Mouse (Mus musculus): ENCODE measurements around the gene Acer1. TPM values are rescaled to one million over a fixed set of nuclear protein-coding genes. Genes with fewer than 3 reads are reported as not detected.

Gene Acer1
- total and polyA plus RNA-seq, 3 experiments: not detected

GRCm38 (mm10) chr17:56907096-56907495, 74.8 kb downstream of the Acer1 start:
- Histone ChIP-seq H3K4me2 (ENCODE audit: insufficient read depth, low read depth, poor library complexity, severe bottlenecking) (no peak overlapping the region), H3K27me3 (replicated peaks) (no peaks in the 10 kb centered on the region), H3K9me3 (replicated peaks; ENCODE audit: low read length) (no peaks in the 10 kb centered on the region), H3K27ac (ENCODE audit: insufficient read depth, low read depth) (no peak overlapping the region), H3K79me2 (replicated peaks; ENCODE audit: control insufficient read depth, extremely low read depth, insufficient read depth, poor library complexity, severe bottlenecking) (no peaks in the 10 kb centered on the region; the same call in 1 of the 2 replicates), H3K4me1 (ENCODE audit: control insufficient read depth in 1 of 2, insufficient read depth in 2 of 2) (peaks cover 0 to 30% of the 10 kb centered on the region in 2 experiments; a peak in 3 of 4 replicates), H3K9ac (ENCODE audit: insufficient read depth, low read depth) (no peak overlapping the region), H3K36me3 (replicated peaks in 1 of 2; ENCODE audit: control insufficient read depth in 1 of 2, insufficient read depth in 1 of 2, low read length in 1 of 2) (peaks cover 54 to 94% of the 10 kb centered on the region in 2 experiments), H3K4me3 (replicated peaks in 1 of 3; ENCODE audit: low read depth in 2 of 3, low read length in 2 of 3, poor library complexity in 1 of 3) (no peak overlapping the region)
- no peak for TF ChIP-seq HCFC1 (IDR thresholded peaks at IDR 0.05; ENCODE audit: low read depth, low read length)
- TF ChIP-seq IRF4 (IDR thresholded peaks at IDR 0.05; ENCODE audit: low read depth, low read length): no peak
- no peak for TF ChIP-seq ZKSCAN1 (IDR thresholded peaks at IDR 0.05; ENCODE audit: borderline replicate concordance, low read depth, low read length)
- no peak for TF ChIP-seq GABPA (IDR thresholded peaks at IDR 0.05; ENCODE audit: insufficient replicate concordance, low read depth, low read length)
- no peak for TF ChIP-seq UBTF (IDR thresholded peaks at IDR 0.05; ENCODE audit: low read depth, low read length)
- no peak for TF ChIP-seq NELFE (IDR thresholded peaks at IDR 0.05; ENCODE audit: low read depth, low read length)
- no peak for TF ChIP-seq ZMIZ1 (IDR thresholded peaks at IDR 0.05; ENCODE audit: low read depth, low read length)
- no peak for TF ChIP-seq CHD2 (IDR thresholded peaks at IDR 0.05; ENCODE audit: low read length)
- no peak for TF ChIP-seq USF2 (conservative IDR thresholded peaks at IDR 0.05; ENCODE audit: low read depth, low read length)
- TF ChIP-seq RAD21 (IDR thresholded peaks at IDR 0.05; ENCODE audit: low read depth, low read length): no peak
- no peak for TF ChIP-seq BHLHE40 (IDR thresholded peaks at IDR 0.05; ENCODE audit: low read depth, low read length)
- no peak for TF ChIP-seq POLR2AphosphoS2 (IDR thresholded peaks at IDR 0.05; ENCODE audit: low read depth, low read length)
- TF ChIP-seq TBP (conservative IDR thresholded peaks at IDR 0.05; ENCODE audit: low read depth, low read length): no peak
- TF ChIP-seq RCOR1 (conservative IDR thresholded peaks at IDR 0.05; ENCODE audit: low read depth, low read length): no peak
- TF ChIP-seq CHD1 (IDR thresholded peaks at IDR 0.05; ENCODE audit: low read depth, low read length): no peak
- no peak for TF ChIP-seq ETS1 (conservative IDR thresholded peaks at IDR 0.05; ENCODE audit: low read depth, low read length)
- dilution Hi-C loops (cut with MboI; ENCODE audit: extremely low pct_ligation_motif_present, extremely low pct_unique_long_range_greater_than_20kb, low sequenced_read_pairs) (no loop called here), in situ Hi-C loops (cut with MboI; ENCODE audit: low pct_ligation_motif_present, low pct_unique_long_range_greater_than_20kb, low sequenced_read_pairs) (no loop called here)
- no peak for DNase-seq (ENCODE audit: extremely low read depth)

- no peaks in the 10 kb centered on the region for H3K79me2 ChIP-seq (replicated peaks; ENCODE audit: control insufficient read depth, extremely low read depth, insufficient read depth, poor library complexity, severe bottlenecking)
- no peak for TF ChIP-seq MAZ (IDR thresholded peaks at IDR 0.05; ENCODE audit: low read depth, low read length)
- TF ChIP-seq BHLHE40 (IDR thresholded peaks at IDR 0.05; ENCODE audit: low read depth, low read length): no peak
- TF ChIP-seq POLR2AphosphoS2 (IDR thresholded peaks at IDR 0.05; ENCODE audit: low read depth, low read length): no peak
- no peak for TF ChIP-seq KAT2A (IDR thresholded peaks at IDR 0.05; ENCODE audit: insufficient replicate concordance, low read length)
- TF ChIP-seq E2F4 (IDR thresholded peaks at IDR 0.05; ENCODE audit: insufficient replicate concordance, low read depth, low read length): no peak
- no peaks in the 10 kb centered on the region for H3K9me3 ChIP-seq (replicated peaks; ENCODE audit: low read length)
- H3K4me1 ChIP-seq (ENCODE audit: control insufficient read depth in 1 of 2, insufficient read depth in 2 of 2): peaks cover under 1 to 30% of the 10 kb centered on the region in 2 experiments; a peak in 3 of 4 replicates
- no peak overlapping the region for H3K4me2 ChIP-seq (ENCODE audit: insufficient read depth, low read depth, poor library complexity, severe bottlenecking)
- no peaks in the 10 kb centered on the region for H3K27me3 ChIP-seq (replicated peaks)
- dilution Hi-C loops (cut with MboI; ENCODE audit: extremely low pct_ligation_motif_present, extremely low pct_unique_long_range_greater_than_20kb, low sequenced_read_pairs): no loop called here
- in situ Hi-C loops (cut with MboI; ENCODE audit: low pct_ligation_motif_present, low pct_unique_long_range_greater_than_20kb, low sequenced_read_pairs): no loop called here
- no peak overlapping the region for H3K27ac ChIP-seq (ENCODE audit: insufficient read depth, low read depth)
- no peak overlapping the region for H3K9ac ChIP-seq (ENCODE audit: insufficient read depth, low read depth)
- H3K4me3 ChIP-seq (replicated peaks in 1 of 3; ENCODE audit: low read depth in 2 of 3, low read length in 2 of 3, poor library complexity in 1 of 3): no peak overlapping the region
- no peak for DNase-seq (ENCODE audit: extremely low read depth)
- peaks cover 56 to 94% of the 10 kb centered on the region in 2 experiments for H3K36me3 ChIP-seq (replicated peaks in 1 of 2; ENCODE audit: control insufficient read depth in 1 of 2, insufficient read depth in 1 of 2, low read length in 1 of 2)
Observed at GRCm38 (mm10) chr17:56906166-56906565, 75.8 kb downstream of the Acer1 start.

Other genes with a start within 250 kb of the Acer1 start
Only the 20 nearest of the 22 such genes appear.
- gene Dus3l, start 217.4 kb downstream of the Acer1 start, total RNA-seq (2012; rRNA removed): 57.5 and 62.1 TPM in 2 replicates
- gene Dus3l, start 217.4 kb downstream of the Acer1 start, total RNA-seq (2014; rRNA removed): 32.0 and 35.8 TPM in 2 replicates
- gene Dus3l, start 217.4 kb downstream of the Acer1 start, polyA plus RNA-seq (2012; ENCODE audit: insufficient read length, low read depth): 54.3 and 57.7 TPM in 2 replicates
- 0.71 and 0.93 TPM in 2 replicates for gene Prr22, start 211.9 kb downstream of the Acer1 start, total RNA-seq (2012; rRNA removed)
- 0.15 and 0.18 TPM in 2 replicates for gene Prr22, start 211.9 kb downstream of the Acer1 start, total RNA-seq (2014; rRNA removed)
- gene Prr22, start 211.9 kb downstream of the Acer1 start, polyA plus RNA-seq (2012; ENCODE audit: insufficient read length, low read depth): 1.3 and 1.6 TPM in 2 replicates
- 0.46 and 1.1 TPM in 2 replicates for gene Rfx2, start 151.1 kb downstream of the Acer1 start, total RNA-seq (2012; rRNA removed)
- 0.16 TPM in 1 of 2 replicates, not detected in the other for gene Rfx2, start 151.1 kb downstream of the Acer1 start, total RNA-seq (2014; rRNA removed)
- gene Rfx2, start 151.1 kb downstream of the Acer1 start, polyA plus RNA-seq (2012; ENCODE audit: insufficient read length, low read depth): 0.34 and 0.35 TPM in 2 replicates
- gene Acsbg2, start 107.7 kb downstream of the Acer1 start, total RNA-seq (2012; rRNA removed): not detected in 2 replicates
- gene Acsbg2, start 107.7 kb downstream of the Acer1 start, total RNA-seq (2014; rRNA removed): not detected in 2 replicates
- not detected in 2 replicates for gene Acsbg2, start 107.7 kb downstream of the Acer1 start, polyA plus RNA-seq (2012; ENCODE audit: insufficient read length, low read depth)
- 0.08 TPM in 1 of 2 replicates, not detected in the other for gene 1700061G19Rik, start 106.6 kb downstream of the Acer1 start, total RNA-seq (2012; rRNA removed)
- not detected in 2 replicates for gene 1700061G19Rik, start 106.6 kb downstream of the Acer1 start, total RNA-seq (2014; rRNA removed)
- gene 1700061G19Rik, start 106.6 kb downstream of the Acer1 start, polyA plus RNA-seq (2012; ENCODE audit: insufficient read length, low read depth): 0.29 and 0.35 TPM in 2 replicates
- gene Mllt1, start 46.7 kb downstream of the Acer1 start, total RNA-seq (2012; rRNA removed): 20.3 and 24.4 TPM in 2 replicates
- 15.9 and 17.1 TPM in 2 replicates for gene Mllt1, start 46.7 kb downstream of the Acer1 start, total RNA-seq (2014; rRNA removed)
- 39.7 and 40.4 TPM in 2 replicates for gene Mllt1, start 46.7 kb downstream of the Acer1 start, polyA plus RNA-seq (2012; ENCODE audit: insufficient read length, low read depth)
- gene Clpp, start 8.2 kb upstream of the Acer1 start, total RNA-seq (2012; rRNA removed): 166 and 169 TPM in 2 replicates
- 114 and 120 TPM in 2 replicates for gene Clpp, start 8.2 kb upstream of the Acer1 start, total RNA-seq (2014; rRNA removed)
- gene Clpp, start 8.2 kb upstream of the Acer1 start, polyA plus RNA-seq (2012; ENCODE audit: insufficient read length, low read depth): 115 and 117 TPM in 2 replicates
- 40.0 and 51.8 TPM in 2 replicates for gene Alkbh7, start 15.2 kb upstream of the Acer1 start, total RNA-seq (2012; rRNA removed)
- gene Alkbh7, start 15.2 kb upstream of the Acer1 start, total RNA-seq (2014; rRNA removed): 32.6 and 35.4 TPM in 2 replicates
- gene Alkbh7, start 15.2 kb upstream of the Acer1 start, polyA plus RNA-seq (2012; ENCODE audit: insufficient read length, low read depth): 21.2 and 21.8 TPM in 2 replicates
- gene Pspn, start 17.9 kb upstream of the Acer1 start, total RNA-seq (2012; rRNA removed): 0.34 TPM in 1 of 2 replicates, not detected in the other
- gene Pspn, start 17.9 kb upstream of the Acer1 start, total RNA-seq (2014; rRNA removed): not detected in 2 replicates
- 0.69 TPM in 1 of 2 replicates, not detected in the other for gene Pspn, start 17.9 kb upstream of the Acer1 start, polyA plus RNA-seq (2012; ENCODE audit: insufficient read length, low read depth)
- gene Gtf2f1, start 29.2 kb upstream of the Acer1 start, total RNA-seq (2012; rRNA removed): 80.4 and 97.6 TPM in 2 replicates
- gene Gtf2f1, start 29.2 kb upstream of the Acer1 start, total RNA-seq (2014; rRNA removed): 50.5 and 54.2 TPM in 2 replicates
- 109 and 148 TPM in 2 replicates for gene Gtf2f1, start 29.2 kb upstream of the Acer1 start, polyA plus RNA-seq (2012; ENCODE audit: insufficient read length, low read depth)
- 0.13 TPM in 1 of 2 replicates, not detected in the other for gene Gm17949, start 29.3 kb upstream of the Acer1 start, total RNA-seq (2012; rRNA removed)
- gene Gm17949, start 29.3 kb upstream of the Acer1 start, total RNA-seq (2014; rRNA removed): not detected in 2 replicates
- gene Gm17949, start 29.3 kb upstream of the Acer1 start, polyA plus RNA-seq (2012; ENCODE audit: insufficient read length, low read depth): not detected in 2 replicates
- gene Khsrp, start 49.4 kb upstream of the Acer1 start, total RNA-seq (2012; rRNA removed): 98.7 and 102 TPM in 2 replicates
- gene Khsrp, start 49.4 kb upstream of the Acer1 start, total RNA-seq (2014; rRNA removed): 23.5 and 25.1 TPM in 2 replicates
- gene Khsrp, start 49.4 kb upstream of the Acer1 start, polyA plus RNA-seq (2012; ENCODE audit: insufficient read length, low read depth): 97.5 and 106 TPM in 2 replicates
- gene Slc25a41, start 59.5 kb upstream of the Acer1 start, total RNA-seq (2012; rRNA removed): not detected in 2 replicates
- gene Slc25a41, start 59.5 kb upstream of the Acer1 start, total RNA-seq (2014; rRNA removed): not detected in 2 replicates
- gene Slc25a41, start 59.5 kb upstream of the Acer1 start, polyA plus RNA-seq (2012; ENCODE audit: insufficient read length, low read depth): not detected in 2 replicates
- gene Crb3, start 77.0 kb upstream of the Acer1 start, total RNA-seq (2012; rRNA removed): 0.13 and 0.25 TPM in 2 replicates
- gene Crb3, start 77.0 kb upstream of the Acer1 start, total RNA-seq (2014; rRNA removed): not detected in 2 replicates
- gene Crb3, start 77.0 kb upstream of the Acer1 start, polyA plus RNA-seq (2012; ENCODE audit: insufficient read length, low read depth): not detected in 2 replicates
- 5.1 and 6.9 TPM in 2 replicates for gene Slc25a23, start 77.7 kb upstream of the Acer1 start, total RNA-seq (2012; rRNA removed)
- 1.4 and 2.2 TPM in 2 replicates for gene Slc25a23, start 77.7 kb upstream of the Acer1 start, total RNA-seq (2014; rRNA removed)
- 12.1 and 13.8 TPM in 2 replicates for gene Slc25a23, start 77.7 kb upstream of the Acer1 start, polyA plus RNA-seq (2012; ENCODE audit: insufficient read length, low read depth)
- 7.2 and 9.7 TPM in 2 replicates for gene Dennd1c, start 96.4 kb upstream of the Acer1 start, total RNA-seq (2012; rRNA removed)
- 6.8 and 7.1 TPM in 2 replicates for gene Dennd1c, start 96.4 kb upstream of the Acer1 start, total RNA-seq (2014; rRNA removed)
- gene Dennd1c, start 96.4 kb upstream of the Acer1 start, polyA plus RNA-seq (2012; ENCODE audit: insufficient read length, low read depth): 33.9 and 36.9 TPM in 2 replicates
- gene Tubb4a, start 105.7 kb upstream of the Acer1 start, total RNA-seq (2012; rRNA removed): 0.42 and 0.89 TPM in 2 replicates
- 0.09 TPM in 1 of 2 replicates, not detected in the other for gene Tubb4a, start 105.7 kb upstream of the Acer1 start, total RNA-seq (2014; rRNA removed)
- gene Tubb4a, start 105.7 kb upstream of the Acer1 start, polyA plus RNA-seq (2012; ENCODE audit: insufficient read length, low read depth): 2.0 and 2.1 TPM in 2 replicates
- gene Tnfsf9, start 123.2 kb upstream of the Acer1 start, total RNA-seq (2012; rRNA removed): 252 and 321 TPM in 2 replicates
- gene Tnfsf9, start 123.2 kb upstream of the Acer1 start, total RNA-seq (2014; rRNA removed): 106 and 123 TPM in 2 replicates
- 129 and 137 TPM in 2 replicates for gene Tnfsf9, start 123.2 kb upstream of the Acer1 start, polyA plus RNA-seq (2012; ENCODE audit: insufficient read length, low read depth)
- 483 and 965 TPM in 2 replicates for gene Cd70, start 167.7 kb upstream of the Acer1 start, total RNA-seq (2012; rRNA removed)
- 261 and 321 TPM in 2 replicates for gene Cd70, start 167.7 kb upstream of the Acer1 start, total RNA-seq (2014; rRNA removed)
- 121 and 137 TPM in 2 replicates for gene Cd70, start 167.7 kb upstream of the Acer1 start, polyA plus RNA-seq (2012; ENCODE audit: insufficient read length, low read depth)
- 14.6 and 18.1 TPM in 2 replicates for gene Tnfsf14, start 212.1 kb upstream of the Acer1 start, total RNA-seq (2012; rRNA removed)
- 13.6 and 15.4 TPM in 2 replicates for gene Tnfsf14, start 212.1 kb upstream of the Acer1 start, total RNA-seq (2014; rRNA removed)
- gene Tnfsf14, start 212.1 kb upstream of the Acer1 start, polyA plus RNA-seq (2012; ENCODE audit: insufficient read length, low read depth): 10.6 and 12.7 TPM in 2 replicates

Measured in CH12.LX (cell line).